Mouse (Mus musculus): ENCODE measurements around the gene Adam19.
A peak's percentile ranks its signal among the peaks of the same experiment; 100 is the strongest.
"Not testable (repeated sequence)": the region's sequence is repeated elsewhere in the genome, so short reads cannot be mapped to it uniquely, and the experiment has no call there.

Adam19 gene

DNA sequence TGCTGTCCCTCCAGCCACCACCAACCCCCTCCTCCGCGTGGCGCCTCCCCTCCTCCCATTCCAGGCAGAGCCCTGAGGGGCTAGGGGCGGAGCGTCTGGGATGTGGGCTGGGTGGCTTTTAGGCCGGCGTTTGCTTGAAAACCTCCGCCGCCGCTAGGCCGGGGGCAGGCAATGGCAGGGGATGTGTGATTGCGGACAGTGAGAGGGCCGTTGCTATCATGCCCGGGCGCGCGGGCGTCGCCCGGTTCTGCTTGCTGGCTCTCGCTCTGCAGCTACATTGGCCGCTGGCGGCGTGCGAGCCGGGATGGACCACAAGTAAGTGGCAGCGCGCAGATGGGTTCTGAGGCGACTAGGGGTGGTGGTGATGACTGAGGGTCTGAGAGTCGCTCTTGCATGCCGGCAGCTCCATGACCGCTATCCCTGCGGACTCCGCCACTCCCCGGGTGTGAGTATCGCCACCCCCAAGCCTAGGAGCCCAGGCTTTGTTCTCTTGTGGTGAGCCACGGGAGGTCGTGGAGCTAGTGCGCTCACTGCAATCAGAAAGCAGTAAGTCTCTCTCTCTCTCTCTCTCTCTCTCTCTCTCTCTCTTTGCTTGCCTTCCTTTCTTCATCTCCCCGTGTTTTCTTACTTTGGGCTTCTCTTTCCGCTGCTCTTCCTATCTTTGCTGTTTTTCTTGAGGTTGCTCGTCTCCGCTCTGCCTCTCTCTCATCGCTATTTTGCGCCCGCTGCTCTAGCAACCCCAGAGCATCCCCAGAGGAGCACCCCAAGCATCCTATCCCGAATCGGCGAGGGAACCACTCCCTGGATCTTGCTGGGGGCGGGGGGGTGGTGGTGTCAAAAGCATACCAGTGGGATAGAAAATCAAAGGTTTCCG, at the start of gene Adam19:
TSS of gene Adam19 (plus strand) at position 97 of the 874 bp plus-strand sequence.
- peak in 1 of 2 experiments; percentile 35 for DNase-seq

- DNase-seq = peak; percentile 28 to 66
These were observed 39.7 kb upstream of the Adam19 start for GRCm38 (mm10) chr11:46016061-46016460.

DNA sequence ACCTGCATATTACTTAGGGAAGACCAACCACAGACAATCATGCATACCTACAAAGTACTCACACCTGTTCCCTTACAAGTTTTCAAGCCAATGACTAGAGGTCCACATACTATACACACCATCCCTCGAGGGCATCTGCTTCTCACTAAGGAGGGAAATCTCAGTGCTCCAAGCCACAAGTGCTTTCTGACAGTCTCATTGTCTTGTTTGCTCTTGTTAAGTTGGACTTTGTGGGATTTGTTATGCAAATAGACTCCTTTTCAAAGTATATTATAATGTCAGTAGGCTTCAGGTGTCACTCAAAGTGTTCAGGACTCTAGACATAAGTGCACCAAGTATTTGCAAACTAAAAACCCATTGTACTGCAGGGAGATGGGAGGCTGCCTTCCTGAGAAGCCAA, 35.5 kb upstream of the Adam19 start:
- DNase-seq = no peak

GRCm38 (mm10) chr11:46021850-46022249, 33.9 kb upstream of the Adam19 start:
- no peak for DNase-seq

DNA sequence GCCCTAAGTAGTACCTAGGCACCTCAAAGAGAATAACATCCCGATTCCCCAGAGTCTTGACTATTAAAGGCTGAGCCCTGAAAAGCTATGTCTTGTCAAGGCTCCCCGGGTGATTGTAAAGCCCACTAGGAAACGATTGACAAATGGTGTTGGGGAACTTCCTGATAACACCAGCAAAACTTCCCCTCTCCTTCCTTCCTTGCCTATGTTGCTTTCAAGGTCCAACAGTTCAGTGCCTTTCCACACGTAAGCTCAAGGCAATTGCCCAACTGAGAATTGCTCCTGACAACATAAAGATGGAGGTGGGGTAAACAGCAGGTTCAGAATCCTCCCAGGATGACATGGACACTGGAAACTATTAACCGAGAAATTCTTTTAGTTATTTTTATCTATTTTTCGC, 32.8 kb upstream of the Adam19 start:
- no peak for DNase-seq

- no peak for DNase-seq
These were observed 29.8 kb upstream of the Adam19 start for GRCm38 (mm10) chr11:46025962-46026392.

DNA sequence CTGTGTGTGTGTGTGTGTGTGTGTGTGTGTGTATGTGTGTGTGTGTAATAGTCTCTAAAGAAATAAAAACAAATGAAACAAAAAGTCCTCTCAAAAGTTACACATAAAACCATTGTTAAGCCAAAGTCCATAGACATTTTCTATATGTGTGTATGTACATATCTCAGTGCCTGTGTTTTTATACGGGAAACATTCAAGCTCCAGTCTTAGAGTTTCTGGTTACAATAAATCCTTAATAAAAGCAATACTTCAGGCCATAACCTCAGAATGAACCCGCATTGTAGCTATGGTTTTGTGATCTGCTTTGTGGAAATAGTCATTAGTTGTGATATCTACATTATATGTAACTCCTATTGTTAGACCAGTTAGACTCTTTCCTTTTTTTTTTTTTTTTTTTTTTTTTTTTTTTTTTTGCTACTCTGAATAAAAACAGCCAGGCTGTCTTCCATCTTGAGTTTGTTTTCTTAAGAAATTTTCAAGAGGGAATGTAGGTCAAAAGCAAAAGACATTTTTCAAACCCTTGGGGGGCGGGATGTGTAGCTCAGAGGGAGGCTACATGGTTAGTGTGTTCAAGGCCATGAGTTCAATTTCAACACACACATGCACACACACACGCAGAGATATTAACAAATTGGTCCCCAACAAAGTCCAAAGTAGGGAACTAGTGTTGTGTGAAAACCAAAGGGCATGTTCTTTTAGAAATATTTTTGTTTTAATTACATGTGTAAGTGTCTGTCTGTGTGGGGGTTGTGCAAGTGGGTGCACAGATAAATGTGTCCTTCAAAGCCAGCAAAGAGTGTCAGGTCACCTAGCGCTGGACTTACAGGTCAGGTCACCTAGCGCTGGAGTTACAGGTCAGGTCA, 27.6 kb upstream of the Adam19 start:
- no peak for DNase-seq

DNA sequence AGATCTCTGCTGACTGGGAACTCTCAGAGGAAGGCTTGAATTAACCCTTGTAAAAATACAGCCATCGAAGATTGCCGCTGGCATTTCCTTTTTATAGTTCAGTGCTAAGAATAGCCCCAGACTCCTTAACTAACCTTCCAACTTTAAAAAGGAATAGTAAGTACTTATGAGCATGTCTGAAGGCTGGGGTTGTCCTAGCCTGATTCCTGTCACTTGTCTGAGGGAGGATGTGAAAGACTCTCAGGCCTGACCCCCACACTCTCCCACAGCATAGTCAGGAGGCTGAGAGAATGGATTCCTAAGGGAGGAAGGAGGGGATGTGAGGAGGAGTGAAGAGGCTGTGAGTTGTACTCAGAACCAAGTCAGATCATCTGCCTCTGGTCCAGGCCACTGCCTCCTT, 26.3 kb upstream of the Adam19 start:
- DNase-seq = no peak

DNA sequence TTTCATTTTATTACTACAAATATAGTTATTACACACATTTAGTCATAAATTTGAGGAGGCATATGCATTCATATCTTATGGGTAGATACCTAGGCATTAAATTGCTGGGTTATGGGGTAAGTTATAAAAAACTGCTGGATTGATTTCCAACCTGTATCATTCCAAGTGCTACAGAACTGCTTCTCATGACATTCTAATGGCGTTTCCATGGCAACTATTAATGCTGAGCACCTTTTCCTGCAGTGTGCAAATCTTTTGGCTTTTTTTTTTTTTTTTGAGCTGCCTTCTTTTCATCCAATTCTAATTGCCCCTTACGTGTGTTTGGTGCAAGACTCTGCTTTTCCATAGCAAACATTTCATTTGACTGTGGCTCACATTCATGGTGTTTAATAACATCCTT, 25.8 kb upstream of the Adam19 start:
- no peak for DNase-seq

DNA sequence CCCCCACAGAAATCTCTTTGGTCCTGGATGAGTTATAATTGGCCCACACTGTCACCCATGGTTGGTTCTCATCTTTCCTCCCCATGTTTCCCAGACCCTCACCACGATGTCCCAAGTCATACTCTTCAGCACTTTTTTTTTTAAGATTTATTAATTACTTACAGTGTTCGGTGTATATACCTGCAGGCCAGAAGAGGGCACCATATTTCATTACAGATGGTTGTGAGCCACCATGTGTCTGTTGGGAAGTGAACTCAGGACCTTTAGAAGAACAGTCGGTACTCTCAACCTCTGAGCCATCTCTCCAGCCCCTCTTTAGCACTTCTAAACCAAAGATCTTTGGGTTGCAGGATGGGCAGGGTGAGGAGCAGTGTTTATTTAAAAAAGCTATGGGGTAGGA, 24.3 kb upstream of the Adam19 start:
- DNase-seq = no peak

- DNase-seq = no peak
These were observed 22.8 kb upstream of the Adam19 start for GRCm38 (mm10) chr11:46032956-46033355.

DNA sequence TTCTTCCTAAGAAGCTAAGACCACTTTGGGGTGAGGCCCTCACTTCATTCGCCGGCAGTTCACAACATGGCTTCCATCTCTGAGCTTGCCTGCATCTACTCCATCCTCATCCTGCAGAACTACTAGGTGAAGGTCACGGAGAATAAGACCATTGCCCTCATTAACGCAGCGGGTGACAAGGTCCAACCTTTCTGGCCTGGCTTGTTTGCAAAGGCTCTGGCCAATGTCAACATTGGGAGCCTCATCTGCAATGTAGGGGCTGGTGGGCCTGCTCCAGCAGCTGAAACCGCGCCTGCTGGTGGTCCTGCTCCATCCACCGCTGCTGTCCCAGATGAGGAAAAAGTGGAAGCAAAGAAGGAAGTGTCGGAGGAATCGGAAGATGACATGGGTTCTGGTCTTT, 19.4 kb upstream of the Adam19 start:
- no peak for DNase-seq

GRCm38 (mm10) chr11:46038901-46039300, 16.9 kb upstream of the Adam19 start:
- DNase-seq = no peak

GRCm38 (mm10) chr11:46039335-46039734, 16.5 kb upstream of the Adam19 start:
- peak in 1 of 2 experiments; percentile 19 for DNase-seq

DNA sequence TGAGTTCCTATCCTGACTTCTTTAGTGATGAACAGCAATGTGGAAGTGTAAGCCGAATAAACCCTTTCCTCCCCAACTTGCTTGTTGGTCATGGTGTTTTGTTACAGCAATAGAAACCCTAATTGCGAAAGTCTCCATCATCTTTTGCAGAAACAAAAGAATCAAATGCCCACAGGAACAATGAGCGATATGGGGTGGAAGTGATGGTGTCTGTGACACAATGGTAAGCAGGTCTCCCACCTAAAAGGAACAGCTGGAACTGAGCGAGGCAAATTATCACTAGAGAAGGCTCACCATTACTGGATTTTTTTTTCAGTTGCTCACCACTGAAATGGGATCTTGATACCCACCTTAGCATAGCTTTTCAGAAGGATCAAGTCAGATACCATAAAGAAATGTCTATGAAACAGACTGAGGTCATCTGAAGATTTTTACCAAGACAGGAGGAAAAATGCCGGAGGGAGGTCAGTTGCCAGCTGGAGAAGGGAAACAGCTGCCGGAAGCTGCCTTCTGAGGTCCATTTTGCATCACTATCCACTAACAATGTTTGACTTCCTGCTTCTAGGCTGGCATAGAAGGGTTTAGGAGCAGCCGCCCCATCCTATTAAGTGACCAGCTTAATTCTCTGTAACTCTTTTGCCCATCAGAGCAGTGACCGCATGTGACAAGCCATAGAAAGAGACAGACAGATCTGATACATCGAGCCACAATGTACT, 14.8 kb upstream of the Adam19 start:
- no peak for DNase-seq

GRCm38 (mm10) chr11:46041607-46042267, 14.1 kb upstream of the Adam19 start:
- DNase-seq = no peak

DNA sequence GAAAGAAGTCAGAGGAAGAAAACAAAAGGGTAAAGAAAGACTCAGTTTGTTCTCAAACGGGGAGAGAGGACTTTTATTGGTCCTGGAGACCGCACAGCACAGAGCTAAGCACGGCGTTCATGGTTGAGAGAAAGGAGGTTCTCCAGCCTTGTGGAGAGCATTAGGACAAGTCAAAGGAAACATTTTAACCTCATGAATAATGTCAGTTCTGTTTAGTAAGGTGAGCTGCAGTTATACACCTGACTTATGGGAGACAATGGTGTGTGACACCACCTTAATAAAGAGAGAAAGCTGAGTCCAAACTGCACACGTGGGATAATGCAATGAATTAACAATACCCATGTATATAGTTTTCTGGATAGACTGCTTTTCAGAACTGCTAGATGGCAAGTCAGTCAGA, 11.0 kb upstream of the Adam19 start:
- no peak for DNase-seq

- no peak for DNase-seq
These were observed 8.5 kb upstream of the Adam19 start for GRCm38 (mm10) chr11:46047264-46047663.

- peak in 1 of 2 experiments; percentile 39 for DNase-seq
These were observed 3.6 kb upstream of the Adam19 start, which contains the start of gene Gm12166 for GRCm38 (mm10) chr11:46052105-46052659. Gene Gm12166, minus strand, starts transcription at chr11:46052321.

GRCm38 (mm10) chr11:46053457-46053856, 2.3 kb upstream of the Adam19 start:
- not testable (repeated sequence) for DNase-seq

GRCm38 (mm10) chr11:46054311-46054710, 1.5 kb upstream of the Adam19 start:
- no peak for DNase-seq
